Mouse (Mus musculus) ES-Bruce4 (cell line): ENCODE results near the gene Arhgap31.

Source experiments
- CTCF ChIP-seq: IDR thresholded peaks from one replicate; pipeline ENCODE4 v1.8.1; 2011; ENCODE audit warnings: low read depth, low read length
- EP300 ChIP-seq: IDR thresholded peaks from 2 replicates; pipeline ENCODE4 v1.6.1; 2011; ENCODE audit warnings: low read depth, low read length; ENCODE audit not compliant: insufficient read depth
- POLR2A ChIP-seq: IDR thresholded peaks from one replicate; pipeline ENCODE4 v1.8.1; 2011; ENCODE audit warnings: low read length; ENCODE audit not compliant: insufficient read depth

DNA sequence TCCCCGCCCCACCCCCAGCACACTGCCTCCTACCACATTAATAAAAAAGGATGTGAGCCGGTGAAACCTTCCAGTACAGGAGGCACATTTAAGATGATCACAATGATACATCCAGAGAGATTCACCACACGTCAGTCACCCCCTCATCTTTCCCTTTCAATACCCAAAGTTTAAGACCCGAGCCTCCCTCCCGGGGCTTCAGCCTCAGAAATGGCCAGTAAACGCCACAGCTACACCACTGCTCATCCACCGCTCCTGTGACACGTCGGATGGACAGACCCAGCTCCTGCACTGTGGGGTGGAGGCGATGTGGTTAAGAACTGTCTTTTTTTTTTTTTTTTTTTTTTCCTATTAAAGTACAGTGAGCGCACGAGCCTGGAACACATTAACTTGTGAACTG, 969 bp downstream of the Arhgap31 start:
- TF ChIP-seq CTCF (no peak), POLR2A (no peak), EP300 (no peak)
